Mouse (Mus musculus) embryonic fibroblast, embryonic 13.5 days (primary cell): ENCODE measurements around the gene Capn8.

Experiments used
- CTCF ChIP-seq: IDR thresholded peaks from 2 replicates; pipeline ENCODE4 v1.5.1; 2011; ENCODE audit warnings: mild to moderate bottlenecking, control low read depth, low read length, moderate library complexity, borderline replicate concordance; ENCODE audit not compliant: insufficient read depth
- POLR2A ChIP-seq: IDR thresholded peaks from 2 replicates; pipeline ENCODE4 v1.6.1; 2011; ENCODE audit warnings: low read depth, mild to moderate bottlenecking, control low read depth, low read length, moderate library complexity

- TF ChIP-seq CTCF (no peak), POLR2A (no peak)
Observed at GRCm38 (mm10) chr1:182639016-182639415, 74.2 kb downstream of the Capn8 start.
